Mouse (Mus musculus): ENCODE measurements around the gene Scn10a. TPM values are rescaled to one million over a fixed set of nuclear protein-coding genes. Genes with fewer than 3 reads are reported as not detected.
A peak's percentile ranks its signal among the peaks of the same experiment; 100 is the strongest.

Scn10a gene
- polyA plus RNA-seq, 1 experiment from 2014 or later = 1.4 TPM

DNA sequence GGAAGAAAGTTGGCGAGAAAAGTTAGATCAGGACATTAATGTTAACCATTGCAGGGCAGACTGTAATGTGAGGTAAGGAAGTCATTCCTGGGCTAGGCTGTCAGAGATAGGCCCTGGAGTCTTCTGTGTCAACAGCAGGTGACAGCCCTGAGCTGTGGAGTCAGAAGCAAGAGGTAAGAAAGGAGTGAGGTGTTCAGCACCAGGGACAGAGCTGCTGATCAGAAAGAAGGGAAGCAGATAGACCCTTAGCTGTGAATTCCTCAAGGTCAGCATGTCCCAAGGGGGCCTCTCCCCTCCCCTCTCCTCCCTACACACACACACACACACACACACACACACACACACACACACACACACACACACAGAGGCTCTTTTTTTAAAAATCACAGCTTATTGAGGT is 55.0 kb downstream of the Scn10a start:
- Histone ChIP-seq H3K9ac (ENCODE audit: low read length) (no peak overlapping the region), H3K9me3 (replicated peaks; ENCODE audit: control insufficient read depth, low read length) (no peaks in the 10 kb centered on the region), H3K4me2 (ENCODE audit: low read depth, low read length) (no peak overlapping the region), H3K27me3 (ENCODE audit: control insufficient read depth, insufficient read depth, low read length) (no peaks in the 10 kb centered on the region; the same call in 1 of the 2 replicates), H3K36me3 (ENCODE audit: control insufficient read depth, insufficient read depth) (no peaks in the 10 kb centered on the region), H3K27ac (ENCODE audit: low read length) (no peak overlapping the region), H3K4me3 (ENCODE audit: low read length) (no peak overlapping the region), H3K4me1 (ENCODE audit: control insufficient read depth, insufficient read depth, low read length) (no peaks in the 10 kb centered on the region)
- WGBS = 40% methylated on average over 1 of the region's 1 CpGs
- no peak for ATAC-seq (replicated peaks; ENCODE audit: extremely low read depth, insufficient read depth, low FRiP score)

DNA sequence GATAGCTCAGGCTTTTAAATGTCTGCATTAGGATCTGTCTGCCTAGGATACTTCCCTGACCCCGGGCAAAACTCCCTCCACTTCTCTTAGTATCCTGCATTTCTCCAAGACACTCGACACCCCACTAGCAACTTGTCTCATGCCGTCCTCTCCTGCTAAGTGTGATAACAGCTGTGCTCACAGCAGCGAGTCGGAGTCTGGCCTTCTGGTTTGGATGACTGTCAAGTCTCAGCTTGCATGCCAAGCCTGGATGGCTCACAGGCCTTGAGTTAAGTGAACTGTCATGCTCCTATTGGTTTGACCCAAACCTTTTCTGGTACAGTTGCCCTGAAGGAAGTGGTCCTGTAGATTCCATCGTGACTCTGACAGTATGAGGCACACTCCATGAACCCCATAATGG is 63.0 kb downstream of the Scn10a start:
- H3K9ac ChIP-seq (ENCODE audit: low read length) = no peak overlapping the region
- H3K27me3 ChIP-seq (ENCODE audit: control insufficient read depth, insufficient read depth, low read length) = no peaks in the 10 kb centered on the region; the same call in 1 of the 2 replicates
- H3K4me3 ChIP-seq (ENCODE audit: low read length) = no peak overlapping the region
- 19% methylated on average over 6 of the region's 6 CpGs for WGBS
- no peaks in the 10 kb centered on the region for H3K9me3 ChIP-seq (replicated peaks; ENCODE audit: control insufficient read depth, low read length)
- no peaks in the 10 kb centered on the region for H3K36me3 ChIP-seq (ENCODE audit: control insufficient read depth, insufficient read depth)
- no peak for ATAC-seq (replicated peaks; ENCODE audit: extremely low read depth, insufficient read depth, low FRiP score)
- H3K4me1 ChIP-seq (ENCODE audit: control insufficient read depth, insufficient read depth, low read length) = peaks cover 5% of the 10 kb centered on the region
- no peak overlapping the region for H3K27ac ChIP-seq (ENCODE audit: low read length)
- H3K4me2 ChIP-seq (ENCODE audit: low read depth, low read length) = no peak overlapping the region

DNA sequence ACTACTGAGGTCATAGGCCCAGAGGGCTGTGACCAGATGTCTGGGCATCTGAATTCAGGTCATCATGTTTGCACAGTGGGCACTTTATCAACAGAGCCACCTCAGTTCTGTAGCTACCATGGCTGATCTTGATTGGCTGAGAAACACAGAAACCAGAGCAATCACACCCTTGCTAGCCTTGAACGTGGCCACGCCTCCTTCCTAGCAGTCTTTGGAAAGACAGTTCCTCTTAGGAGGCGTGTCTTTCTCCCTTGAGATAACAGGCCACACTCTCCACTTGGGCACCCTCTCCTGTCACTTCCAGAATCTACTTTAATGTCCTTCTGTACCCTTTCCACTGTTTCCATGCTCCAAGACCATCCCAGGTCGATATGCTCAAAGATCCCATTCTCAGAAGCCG is 65.4 kb downstream of the Scn10a start:
- Histone ChIP-seq H3K4me3 (ENCODE audit: low read length) (no peak overlapping the region), H3K4me1 (ENCODE audit: control insufficient read depth, insufficient read depth, low read length) (peaks cover 5% of the 10 kb centered on the region), H3K9me3 (replicated peaks; ENCODE audit: control insufficient read depth, low read length) (no peaks in the 10 kb centered on the region), H3K4me2 (ENCODE audit: low read depth, low read length) (no peak overlapping the region), H3K36me3 (ENCODE audit: control insufficient read depth, insufficient read depth) (no peaks in the 10 kb centered on the region), H3K9ac (ENCODE audit: low read length) (no peak overlapping the region), H3K27ac (ENCODE audit: low read length) (no peak overlapping the region), H3K27me3 (ENCODE audit: control insufficient read depth, insufficient read depth, low read length) (no peaks in the 10 kb centered on the region)
- ATAC-seq (replicated peaks; ENCODE audit: extremely low read depth, insufficient read depth, low FRiP score) = no peak
- WGBS = 58% methylated on average over 5 of the region's 5 CpGs

DNA sequence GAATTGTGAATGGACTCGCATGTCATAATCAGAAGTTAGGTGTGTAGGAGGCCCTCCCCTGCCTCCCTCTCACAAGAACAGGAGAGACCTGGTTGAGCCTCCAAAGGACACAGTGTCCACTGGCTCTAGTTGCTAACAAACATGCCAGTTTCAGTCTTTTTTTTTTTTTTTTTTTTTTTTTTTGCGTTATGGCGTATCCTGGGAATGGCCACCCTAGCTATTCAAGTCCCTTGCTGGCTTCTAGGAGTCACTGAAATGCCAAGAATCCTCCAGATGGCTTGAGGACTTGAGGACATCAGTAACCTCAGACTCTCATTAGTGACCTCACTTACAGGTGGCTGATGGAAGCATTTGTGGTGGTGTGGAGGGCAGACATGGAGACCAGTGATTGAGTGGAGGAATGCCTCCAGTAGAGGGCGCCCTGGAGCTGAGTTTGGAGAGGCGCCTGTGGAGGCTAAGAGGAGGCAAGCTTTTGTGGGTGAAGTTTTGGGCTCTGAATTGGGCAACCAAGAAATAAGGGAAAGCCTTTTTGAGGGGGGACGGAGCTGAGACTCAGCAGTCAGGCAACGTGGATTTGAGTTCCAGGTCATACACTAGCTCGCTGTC is 72.1 kb downstream of the Scn10a start:
- H3K36me3 ChIP-seq (ENCODE audit: control insufficient read depth, insufficient read depth) = no peaks in the 10 kb centered on the region
- no peak for ATAC-seq (replicated peaks; ENCODE audit: extremely low read depth, insufficient read depth, low FRiP score)
- H3K4me3 ChIP-seq (ENCODE audit: low read length) = no peak overlapping the region
- H3K4me1 ChIP-seq (ENCODE audit: control insufficient read depth, insufficient read depth, low read length) = peaks cover 3% of the 10 kb centered on the region; the same call in 1 of the 2 replicates
- H3K27ac ChIP-seq (ENCODE audit: low read length) = no peak overlapping the region
- H3K4me2 ChIP-seq (ENCODE audit: low read depth, low read length) = no peak overlapping the region
- 60% methylated on average over 8 of the region's 8 CpGs for WGBS
- H3K27me3 ChIP-seq (ENCODE audit: control insufficient read depth, insufficient read depth, low read length) = no peaks in the 10 kb centered on the region
- H3K9ac ChIP-seq (ENCODE audit: low read length) = no peak overlapping the region
- no peaks in the 10 kb centered on the region for H3K9me3 ChIP-seq (replicated peaks; ENCODE audit: control insufficient read depth, low read length)

DNA sequence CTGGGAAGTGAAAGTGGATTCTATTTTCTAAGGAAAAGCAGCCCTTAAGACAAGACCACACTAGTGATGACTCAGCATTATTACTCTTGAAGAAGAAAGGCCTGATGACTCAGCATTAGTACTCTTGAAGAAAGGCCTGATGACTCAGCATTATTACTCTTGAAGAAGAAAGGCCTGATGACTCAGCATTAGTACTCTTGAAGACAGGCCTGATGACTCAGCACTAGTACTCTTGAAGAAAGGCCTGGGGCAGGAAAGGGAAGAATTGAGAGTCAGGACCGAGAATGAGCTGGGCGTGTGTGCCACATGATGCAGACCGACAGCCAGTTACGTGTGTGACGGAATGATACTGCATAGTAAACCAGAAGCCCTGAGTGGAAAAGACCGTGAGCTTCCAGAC is 77.1 kb downstream of the Scn10a start:
- Histone ChIP-seq H3K9me3 (replicated peaks; ENCODE audit: control insufficient read depth, low read length) (no peaks in the 10 kb centered on the region), H3K27ac (ENCODE audit: low read length) (no peak overlapping the region), H3K4me2 (ENCODE audit: low read depth, low read length) (no peak overlapping the region), H3K36me3 (ENCODE audit: control insufficient read depth, insufficient read depth) (no peaks in the 10 kb centered on the region), H3K27me3 (ENCODE audit: control insufficient read depth, insufficient read depth, low read length) (no peaks in the 10 kb centered on the region), H3K4me1 (ENCODE audit: control insufficient read depth, insufficient read depth, low read length) (peaks cover 3% of the 10 kb centered on the region; the same call in 1 of the 2 replicates), H3K9ac (ENCODE audit: low read length) (no peak overlapping the region), H3K4me3 (ENCODE audit: low read length) (no peak overlapping the region)
- WGBS = 87% methylated on average over 6 of the region's 6 CpGs
- ATAC-seq (replicated peaks; ENCODE audit: extremely low read depth, insufficient read depth, low FRiP score) = no peak

DNA sequence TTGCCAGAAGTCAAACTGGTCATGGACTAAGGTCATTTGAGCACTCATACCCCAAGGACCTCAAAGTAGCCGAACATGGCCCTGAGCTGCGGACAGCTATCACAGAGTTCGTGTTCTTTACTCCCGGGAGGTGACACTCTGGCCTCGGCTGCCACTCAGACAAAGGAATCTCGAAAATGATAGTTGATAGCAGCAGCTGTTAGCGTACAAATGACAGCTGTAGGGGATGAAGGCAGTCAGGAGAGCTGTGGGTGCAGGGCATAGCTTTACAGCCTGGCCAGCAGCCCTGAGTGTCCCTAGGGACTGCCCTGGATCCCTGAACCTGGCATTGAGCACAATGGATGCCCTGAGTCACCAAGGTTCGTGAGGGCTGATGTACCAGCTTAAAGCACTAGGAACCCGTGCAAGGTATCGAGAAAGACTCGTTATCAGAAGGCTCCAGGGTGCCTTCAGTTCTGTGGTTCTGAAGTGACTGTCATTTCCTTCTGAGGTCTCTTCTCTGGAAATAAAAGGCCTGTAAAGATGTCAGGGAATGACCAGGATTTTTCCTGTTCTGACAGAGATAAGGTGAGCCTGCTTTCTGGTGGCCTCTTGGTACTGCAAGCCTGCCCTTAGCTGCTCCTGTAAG is 84.8 kb downstream of the Scn10a start:
- Histone ChIP-seq H3K4me1 (ENCODE audit: control insufficient read depth, insufficient read depth, low read length) (peaks cover 38% of the 10 kb centered on the region), H3K4me3 (ENCODE audit: low read length) (no peak overlapping the region), H3K9me3 (replicated peaks; ENCODE audit: control insufficient read depth, low read length) (no peaks in the 10 kb centered on the region), H3K4me2 (ENCODE audit: low read depth, low read length) (no peak overlapping the region; the same call in 1 of the 2 replicates), H3K36me3 (ENCODE audit: control insufficient read depth, insufficient read depth) (no peaks in the 10 kb centered on the region), H3K27ac (ENCODE audit: low read length) (peak overlapping the region; percentile 67), H3K9ac (ENCODE audit: low read length) (0 out of 2 replicates have a peak overlapping the region, but pooled peaks have one; percentile 34), H3K27me3 (ENCODE audit: control insufficient read depth, insufficient read depth, low read length) (no peaks in the 10 kb centered on the region; the same call in 1 of the 2 replicates)
- 25% methylated on average over 11 of the region's 11 CpGs for WGBS
- ATAC-seq (replicated peaks; ENCODE audit: extremely low read depth, insufficient read depth, low FRiP score) = peak; percentile 47; the same call in 1 of the 2 replicates

DNA sequence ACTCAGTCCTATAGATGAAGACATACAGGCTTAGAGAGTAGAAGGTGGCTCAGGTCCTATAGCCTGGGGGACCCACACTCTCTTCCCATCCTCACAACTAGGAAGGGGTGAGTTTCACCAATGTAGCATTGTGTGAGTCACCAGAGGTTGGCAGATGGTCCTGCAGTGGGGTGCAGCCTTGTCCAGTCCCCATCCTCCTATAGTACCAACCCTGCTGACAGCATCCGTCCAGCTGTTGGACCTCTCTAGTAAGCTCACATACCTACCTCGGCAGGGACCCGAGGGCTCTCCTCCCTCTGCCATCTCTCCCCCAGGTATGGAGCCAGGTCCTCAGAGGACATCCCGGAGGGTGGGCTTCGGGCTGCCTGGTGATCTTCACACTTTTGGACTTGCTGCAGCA is 85.6 kb downstream of the Scn10a start:
- Histone ChIP-seq H3K27me3 (ENCODE audit: control insufficient read depth, insufficient read depth, low read length) (no peaks in the 10 kb centered on the region; the same call in 1 of the 2 replicates), H3K4me1 (ENCODE audit: control insufficient read depth, insufficient read depth, low read length) (peaks cover 38% of the 10 kb centered on the region), H3K4me2 (ENCODE audit: low read depth, low read length) (no peak overlapping the region), H3K36me3 (ENCODE audit: control insufficient read depth, insufficient read depth) (no peaks in the 10 kb centered on the region), H3K9me3 (replicated peaks; ENCODE audit: control insufficient read depth, low read length) (no peaks in the 10 kb centered on the region), H3K4me3 (ENCODE audit: low read length) (no peak overlapping the region), H3K27ac (ENCODE audit: low read length) (peak overlapping the region; percentile 92), H3K9ac (ENCODE audit: low read length) (peak overlapping the region; percentile 27; the same call in 1 of the 2 replicates)
- 80% methylated on average over 5 of the region's 5 CpGs for WGBS
- no peak for ATAC-seq (replicated peaks; ENCODE audit: extremely low read depth, insufficient read depth, low FRiP score)

DNA sequence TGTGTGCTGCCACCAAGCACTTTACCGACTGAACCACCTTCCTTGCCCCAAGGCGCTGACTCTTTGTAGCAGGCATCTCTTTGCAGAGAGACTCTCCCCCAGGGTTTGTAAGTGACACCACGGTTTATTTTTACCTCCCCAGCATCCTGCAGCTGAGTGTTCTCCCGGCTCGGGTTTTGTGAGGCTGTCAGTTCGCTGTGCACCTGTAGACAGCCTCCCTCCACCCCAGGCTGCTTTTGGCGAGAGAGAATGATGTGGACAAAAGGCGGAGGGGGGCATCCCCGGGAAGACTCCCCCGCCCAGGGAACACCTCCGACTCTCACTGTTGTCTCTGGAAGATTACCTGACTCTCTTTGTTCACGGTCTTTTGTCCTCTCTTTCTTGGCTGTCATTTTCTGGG is 86.3 kb downstream of the Scn10a start:
- peak overlapping the region; percentile 43 for H3K4me2 ChIP-seq (ENCODE audit: low read depth, low read length)
- H3K9me3 ChIP-seq (replicated peaks; ENCODE audit: control insufficient read depth, low read length) = no peaks in the 10 kb centered on the region
- H3K9ac ChIP-seq (ENCODE audit: low read length) = peak overlapping the region; percentile 30; the same call in 1 of the 2 replicates
- H3K4me3 ChIP-seq (ENCODE audit: low read length) = no peak overlapping the region; the same call in 1 of the 2 replicates
- peak overlapping the region; percentile 92 for H3K27ac ChIP-seq (ENCODE audit: low read length)
- no peaks in the 10 kb centered on the region; the same call in 1 of the 2 replicates for H3K27me3 ChIP-seq (ENCODE audit: control insufficient read depth, insufficient read depth, low read length)
- peak; percentile 20; the same call in 1 of the 2 replicates for ATAC-seq (replicated peaks; ENCODE audit: extremely low read depth, insufficient read depth, low FRiP score)
- 23% methylated on average over 12 of the region's 12 CpGs for WGBS
- peaks cover 38% of the 10 kb centered on the region for H3K4me1 ChIP-seq (ENCODE audit: control insufficient read depth, insufficient read depth, low read length)
- no peaks in the 10 kb centered on the region for H3K36me3 ChIP-seq (ENCODE audit: control insufficient read depth, insufficient read depth)

DNA sequence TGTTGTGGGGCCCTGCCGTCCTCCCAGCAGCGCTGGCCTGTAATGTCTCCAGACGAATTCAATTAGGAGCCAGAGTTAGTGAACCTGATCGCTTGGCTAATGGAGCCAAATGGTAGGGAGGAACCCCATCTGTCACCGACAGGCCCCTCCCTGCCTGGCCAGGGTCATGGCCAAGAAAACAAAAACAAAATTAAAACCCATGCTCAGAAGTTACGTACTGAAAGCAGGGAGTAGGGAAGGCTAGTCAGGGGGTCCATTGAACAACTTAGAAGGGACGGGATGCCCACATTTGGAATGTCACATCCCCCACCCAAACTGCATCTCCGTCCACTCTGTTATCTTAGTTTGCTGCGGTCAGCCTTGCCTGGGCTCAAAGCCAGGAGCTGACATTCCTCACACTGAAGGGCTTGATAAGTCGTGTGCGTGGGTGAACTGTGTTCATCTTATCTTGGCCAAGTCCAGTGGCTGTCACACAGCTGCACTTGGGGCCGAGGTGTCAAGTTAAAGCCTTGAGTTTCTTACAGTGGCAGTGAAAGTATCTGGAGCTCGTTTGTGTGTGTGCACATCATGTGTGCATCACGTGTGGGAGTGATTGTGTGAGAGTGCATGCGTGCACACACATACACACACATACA is 87.1 kb downstream of the Scn10a start:
- peak; percentile 85 for ATAC-seq (replicated peaks; ENCODE audit: extremely low read depth, insufficient read depth, low FRiP score)
- H3K27me3 ChIP-seq (ENCODE audit: control insufficient read depth, insufficient read depth, low read length) = no peaks in the 10 kb centered on the region; the same call in 1 of the 2 replicates
- WGBS = 10% methylated on average over 15 of the region's 15 CpGs
- peak overlapping the region; percentile 92 for H3K27ac ChIP-seq (ENCODE audit: low read length)
- peaks cover 38% of the 10 kb centered on the region for H3K4me1 ChIP-seq (ENCODE audit: control insufficient read depth, insufficient read depth, low read length)
- H3K9ac ChIP-seq (ENCODE audit: low read length) = 0 out of 2 replicates have a peak overlapping the region, but pooled peaks have one; percentile 23
- H3K36me3 ChIP-seq (ENCODE audit: control insufficient read depth, insufficient read depth) = no peaks in the 10 kb centered on the region
- H3K4me2 ChIP-seq (ENCODE audit: low read depth, low read length) = peak overlapping the region; percentile 43
- H3K4me3 ChIP-seq (ENCODE audit: low read length) = no peak overlapping the region
- H3K9me3 ChIP-seq (replicated peaks; ENCODE audit: control insufficient read depth, low read length) = no peaks in the 10 kb centered on the region

Data from heart, embryonic 16.5 days (tissue).